Mouse (Mus musculus) cortical plate, adult 2 months (tissue): ENCODE measurements around the gene Uqcc2. TPM values are rescaled to one million over a fixed set of nuclear protein-coding genes. Genes with fewer than 3 reads are reported as not detected.

Experiments
- H3K27ac ChIP-seq: fragments of 200-500 bp; 2 replicates; pipeline ENCODE4 v1.5.1; 2012; ENCODE audit warnings: low read length, control low read depth, inconsistent platforms; ENCODE audit not compliant: insufficient read depth
- H3K4me1 ChIP-seq: fragments of 200-500 bp; 2 replicates; pipeline ENCODE4 v1.6.1; 2011; ENCODE audit warnings: low read length; ENCODE audit not compliant: control insufficient read depth, insufficient read depth
- H3K4me3 ChIP-seq: fragments of 200-500 bp; 2 replicates; pipeline ENCODE4 v1.5.1; 2011; ENCODE audit warnings: mild to moderate bottlenecking, low read length, control low read depth; ENCODE audit not compliant: insufficient read depth
- CTCF ChIP-seq: fragments of 200-500 bp; IDR thresholded peaks from 2 replicates; pipeline ENCODE4 v1.5.1; 2011; ENCODE audit warnings: mild to moderate bottlenecking, control low read depth, low read length; ENCODE audit not compliant: insufficient read depth; ENCODE audit errors: extremely low read depth
- POLR2A ChIP-seq: fragments of 200-500 bp; IDR thresholded peaks from 2 replicates; pipeline ENCODE4 v1.6.1; 2011; ENCODE audit warnings: mild to moderate bottlenecking, low read length, control low read depth; ENCODE audit not compliant: insufficient read depth; ENCODE audit errors: extremely low read depth
- polyA plus RNA-seq: library from polyadenylated mRNA; depleted of rRNA; stranded (reverse); fragments of >200 nt; gene quantifications from 2 replicates; pipeline ENCODE4 v1.2.3, GENCODE M21; 2012

Uqcc2 gene
- polyA plus RNA-seq, 1 experiment, result 459 TPM

GRCm38 (mm10) chr17:27125669-27126202, 8.0 kb downstream of the Uqcc2 start:
- no peak overlapping the region for H3K4me3 ChIP-seq
- no peak overlapping the region for H3K27ac ChIP-seq
- no peak for TF ChIP-seq POLR2A
- TF ChIP-seq CTCF, result no peak
- peaks cover 12% of the 10 kb centered on the region for H3K4me1 ChIP-seq

- TF ChIP-seq POLR2A (no peak), CTCF (peak; percentile 63)
- Histone ChIP-seq H3K27ac (peak overlapping the region; percentile 18; the same call in 1 of the 2 replicates), H3K4me1 (peaks cover 12% of the 10 kb centered on the region), H3K4me3 (no peak overlapping the region)
Observed at GRCm38 (mm10) chr17:27125185-27125584, 8.5 kb downstream of the Uqcc2 start.

GRCm38 (mm10) chr17:27123813-27124375, 9.8 kb downstream of the Uqcc2 start:
- no peak overlapping the region for H3K4me3 ChIP-seq
- TF ChIP-seq POLR2A (no peak), CTCF (no peak)
- peaks cover 8% of the 10 kb centered on the region for H3K4me1 ChIP-seq
- no peak overlapping the region; the same call in 1 of the 2 replicates for H3K27ac ChIP-seq

- no peak for TF ChIP-seq CTCF
- no peak for TF ChIP-seq POLR2A
- H3K27ac ChIP-seq, result peak overlapping the region; percentile 19; the same call in 1 of the 2 replicates
- H3K4me3 ChIP-seq, result no peak overlapping the region
- H3K4me1 ChIP-seq, result peaks cover 8% of the 10 kb centered on the region
Observed at GRCm38 (mm10) chr17:27123103-27123502, 10.6 kb downstream of the Uqcc2 start.

- Histone ChIP-seq H3K4me1 (peaks cover 8% of the 10 kb centered on the region), H3K4me3 (no peak overlapping the region), H3K27ac (no peak overlapping the region)
- no peak for TF ChIP-seq POLR2A
- no peak for TF ChIP-seq CTCF
Observed at GRCm38 (mm10) chr17:27122701-27123100, 11.0 kb downstream of the Uqcc2 start.

GRCm38 (mm10) chr17:27121781-27122180, 11.9 kb downstream of the Uqcc2 start:
- Histone ChIP-seq H3K4me3 (no peak overlapping the region), H3K27ac (no peak overlapping the region), H3K4me1 (peaks cover 6% of the 10 kb centered on the region)
- no peak for TF ChIP-seq POLR2A
- TF ChIP-seq CTCF, result no peak

- Histone ChIP-seq H3K4me1 (peaks cover 6% of the 10 kb centered on the region), H3K4me3 (no peak overlapping the region), H3K27ac (no peak overlapping the region)
- 0 out of 2 replicates have a peak, but pooled peaks have one; percentile 9 for TF ChIP-seq POLR2A
- no peak for TF ChIP-seq CTCF
Observed at GRCm38 (mm10) chr17:27121266-27121665, 12.4 kb downstream of the Uqcc2 start.

- peaks cover 4% of the 10 kb centered on the region for H3K4me1 ChIP-seq
- no peak overlapping the region for H3K4me3 ChIP-seq
- H3K27ac ChIP-seq, result no peak overlapping the region
- TF ChIP-seq CTCF, result peak; percentile 48
- no peak for TF ChIP-seq POLR2A
Observed at GRCm38 (mm10) chr17:27120561-27121024, 13.1 kb downstream of the Uqcc2 start.

GRCm38 (mm10) chr17:27119954-27120353, 13.8 kb downstream of the Uqcc2 start:
- peaks cover 4% of the 10 kb centered on the region for H3K4me1 ChIP-seq
- H3K4me3 ChIP-seq, result no peak overlapping the region
- H3K27ac ChIP-seq, result no peak overlapping the region
- TF ChIP-seq CTCF (no peak), POLR2A (no peak)

GRCm38 (mm10) chr17:27119540-27119895, 14.2 kb downstream of the Uqcc2 start:
- Histone ChIP-seq H3K27ac (no peak overlapping the region), H3K4me3 (no peak overlapping the region), H3K4me1 (peaks cover 4% of the 10 kb centered on the region)
- no peak for TF ChIP-seq POLR2A
- no peak for TF ChIP-seq CTCF
